Mouse (Mus musculus) CH12.LX (cell line): ENCODE results near the gene Thsd4.

Experiments used
- CHD1 ChIP-seq: IDR thresholded peaks from 2 replicates; pipeline ENCODE4 v1.6.1; 2012; ENCODE audit warnings: low read depth, low read length, improper control_type of control experiment, inconsistent platforms
- CHD2 ChIP-seq: IDR thresholded peaks from 2 replicates; pipeline ENCODE4 v1.6.1; 2011; ENCODE audit warnings: low read length, improper control_type of control experiment
- CTCF ChIP-seq, 2 experiments: IDR thresholded peaks in 1 of 2; conservative IDR thresholded peaks in 1 of 2; 2 replicates each; pipeline ENCODE4 v1.5.1; 2011 to 2012; ENCODE audit warnings: low read depth in 2 of 2, low read length in 2 of 2, improper control_type of control experiment in 1 of 2, inconsistent platforms in 1 of 2, mild to moderate bottlenecking in 1 of 2, moderate library complexity in 1 of 2
- IRF4 ChIP-seq: IDR thresholded peaks from 2 replicates; pipeline ENCODE4 v1.6.1; 2014; ENCODE audit warnings: low read depth, mild to moderate bottlenecking, inconsistent platforms, low read length, improper control_type of control experiment
- MAFK ChIP-seq: IDR thresholded peaks from 2 replicates; pipeline ENCODE4 v1.6.1; 2011; ENCODE audit warnings: low read length, improper control_type of control experiment; ENCODE audit not compliant: insufficient replicate concordance
- MAX ChIP-seq: IDR thresholded peaks from 2 replicates; pipeline ENCODE4 v1.6.1; 2011; ENCODE audit warnings: low read length, improper control_type of control experiment
- MXI1 ChIP-seq: IDR thresholded peaks from 2 replicates; pipeline ENCODE4 v1.6.1; 2011; ENCODE audit warnings: mild to moderate bottlenecking, low read depth, low read length, improper control_type of control experiment
- NRF1 ChIP-seq: IDR thresholded peaks from 2 replicates; pipeline ENCODE4 v1.6.1; 2014; ENCODE audit warnings: low read depth, mild to moderate bottlenecking, inconsistent platforms, low read length, improper control_type of control experiment, moderate library complexity
- POLR2A ChIP-seq: IDR thresholded peaks from 2 replicates; pipeline ENCODE4 v1.6.1; 2011; ENCODE audit warnings: low read depth, mild to moderate bottlenecking, improper control_type of control experiment, low read length
- POLR2AphosphoS2 ChIP-seq: IDR thresholded peaks from 2 replicates; pipeline ENCODE4 v1.6.1; 2011; ENCODE audit warnings: low read depth, low read length, improper control_type of control experiment
- UBTF ChIP-seq: IDR thresholded peaks from 2 replicates; pipeline ENCODE4 v1.6.1; 2012; ENCODE audit warnings: low read depth, mild to moderate bottlenecking, inconsistent platforms, low read length, improper control_type of control experiment, moderate library complexity
- ZC3H11A ChIP-seq: IDR thresholded peaks from 2 replicates; pipeline ENCODE4 v1.6.1; 2012; ENCODE audit warnings: low read depth, mild to moderate bottlenecking, inconsistent platforms, low read length, improper control_type of control experiment
- ZKSCAN1 ChIP-seq: IDR thresholded peaks from 2 replicates; pipeline ENCODE4 v1.6.1; 2012; ENCODE audit warnings: low read depth, inconsistent platforms, low read length, improper control_type of control experiment, borderline replicate concordance
- ZNF384 ChIP-seq: IDR thresholded peaks from 2 replicates; pipeline ENCODE4 v1.6.1; 2012; ENCODE audit warnings: low read depth, low read length, improper control_type of control experiment, inconsistent platforms

- TF ChIP-seq NRF1 (no peak), CHD1 (no peak), POLR2A (no peak), MAFK (no peak), CTCF (conservative IDR thresholded peaks at IDR 0.05 in 1 of 2, IDR thresholded peaks at IDR 0.05 in 1 of 2; ENCODE audit: low read depth in 2 of 2, low read length in 2 of 2) (no peak), ZKSCAN1 (no peak), CHD2 (no peak), IRF4 (no peak), UBTF (no peak), MXI1 (no peak), POLR2AphosphoS2 (no peak), ZNF384 (no peak), ZC3H11A (no peak), MAX (no peak)
Observed at GRCm38 (mm10) chr9:60440506-60440905, 81.3 kb downstream of the Thsd4 start.
